Mouse (Mus musculus) frontal cortex, postnatal 10 days (tissue): ENCODE measurements around the gene Nanp.

Experiments
- DNase-seq, 2 experiments: peaks; one replicate each; pipeline ENCODE4 v3.0.0; 2022; ENCODE audit warnings: low spot score in 2 of 2, mixed read lengths in 1 of 2

The Nanp gene

GRCm38 (mm10) chr2:150997618-150998017, 41.6 kb downstream of the Nanp start:
- DNase-seq = no peak

- DNase-seq = no peak
Measured at GRCm38 (mm10) chr2:150995324-150995723, 43.9 kb downstream of the Nanp start.

- DNase-seq = no peak
Measured at GRCm38 (mm10) chr2:150991050-150991449, 48.1 kb downstream of the Nanp start.

GRCm38 (mm10) chr2:150990506-150990905, 48.7 kb downstream of the Nanp start:
- DNase-seq = no peak

GRCm38 (mm10) chr2:150985359-150985758, 53.8 kb downstream of the Nanp start:
- DNase-seq = no peak

- DNase-seq = no peak
Measured at GRCm38 (mm10) chr2:150982051-150982450, 57.1 kb downstream of the Nanp start.

- no peak for DNase-seq
Measured at GRCm38 (mm10) chr2:150981524-150981923, 57.7 kb downstream of the Nanp start.

- no peak for DNase-seq
Measured at GRCm38 (mm10) chr2:150979861-150980620, 59.2 kb downstream of the Nanp start.
